Mouse (Mus musculus): Measurements from ENCODE around the gene Pax9.

The Pax9 gene

GRCm38 (mm10) chr12:56691427-56692079 lies at the start of gene Pax9:
Gene Pax9, plus strand, starts transcription at chr12:56691767.
- DNase-seq (ENCODE audit: low read depth, low spot score) = no peak

GRCm38 (mm10) chr12:56669451-56670122 lies 22.0 kb upstream of the Pax9 start:
- DNase-seq (ENCODE audit: low read depth, low spot score) = no peak

GRCm38 (mm10) chr12:56670795-56671194 lies 20.8 kb upstream of the Pax9 start:
- no peak for DNase-seq (ENCODE audit: low read depth, low spot score)

GRCm38 (mm10) chr12:56674726-56675125 lies 16.8 kb upstream of the Pax9 start:
- DNase-seq (ENCODE audit: low read depth, low spot score) = no peak

GRCm38 (mm10) chr12:56677620-56678019 lies 13.9 kb upstream of the Pax9 start:
- no peak for DNase-seq (ENCODE audit: low read depth, low spot score)

GRCm38 (mm10) chr12:56681096-56681811 lies 10.3 kb upstream of the Pax9 start:
- no peak for DNase-seq (ENCODE audit: low read depth, low spot score)

GRCm38 (mm10) chr12:56687640-56688481 lies 3.7 kb upstream of the Pax9 start:
- DNase-seq (ENCODE audit: low read depth, low spot score) = no peak

GRCm38 (mm10) chr12:56688482-56688840 lies 3.1 kb upstream of the Pax9 start:
- no peak for DNase-seq (ENCODE audit: low read depth, low spot score)

- DNase-seq (ENCODE audit: low read depth, low spot score) = no peak
Measured at GRCm38 (mm10) chr12:56688920-56689319, 2.6 kb upstream of the Pax9 start.

- no peak for DNase-seq (ENCODE audit: low read depth, low spot score)
Measured at GRCm38 (mm10) chr12:56689331-56689730, 2.2 kb upstream of the Pax9 start.

- DNase-seq (ENCODE audit: low read depth, low spot score) = no peak
Measured at GRCm38 (mm10) chr12:56689736-56690135, 1.8 kb upstream of the Pax9 start.

GRCm38 (mm10) chr12:56690366-56690765 lies 1.2 kb upstream of the Pax9 start:
- DNase-seq (ENCODE audit: low read depth, low spot score) = no peak

- no peak for DNase-seq (ENCODE audit: low read depth, low spot score)
Measured at GRCm38 (mm10) chr12:56691001-56691400, 566 bp upstream of the Pax9 start.

- no peak for DNase-seq (ENCODE audit: low read depth, low spot score)
Measured at GRCm38 (mm10) chr12:56692536-56692935, 969 bp downstream of the Pax9 start.

- no peak for DNase-seq (ENCODE audit: low read depth, low spot score)
Measured at GRCm38 (mm10) chr12:56693411-56694098, 2.0 kb downstream of the Pax9 start.

- no peak for DNase-seq (ENCODE audit: low read depth, low spot score)
Measured at GRCm38 (mm10) chr12:56694361-56694760, 2.8 kb downstream of the Pax9 start.

GRCm38 (mm10) chr12:56694936-56695335 lies 3.4 kb downstream of the Pax9 start:
- DNase-seq (ENCODE audit: low read depth, low spot score) = no peak

GRCm38 (mm10) chr12:56695358-56696173 lies 4.0 kb downstream of the Pax9 start:
- DNase-seq (ENCODE audit: low read depth, low spot score) = peak; percentile 31

- DNase-seq (ENCODE audit: low read depth, low spot score) = no peak
Measured at GRCm38 (mm10) chr12:56696174-56697010, 4.8 kb downstream of the Pax9 start.

All from skeletal muscle tissue, adult 2 months (tissue).